Mouse (Mus musculus) neural tube, embryonic 11.5 days (tissue): ENCODE measurements at regions not wholly inside any gene's neighbourhood (a gene's known extent, or its start where the extent isn't known, plus 50 kb on each side); places are given as distances from the start of the nearest gene placed in this dataset.
"Not testable (repeated sequence)": the region's sequence is repeated elsewhere in the genome, so short reads cannot be mapped to it uniquely, and the experiment has no call there.

Experiments
- ATAC-seq: fragments of 200-750 bp; cut with Nextera tagmentation; 2 replicates; pipeline ENCODE4 v1.8.0; 2017; ENCODE audit warnings: moderate number of reproducible peaks, mild to moderate bottlenecking, moderate TSS enrichment, moderate library complexity; ENCODE audit not compliant: insufficient read depth, low FRiP score, low TSS enrichment
- DNase-seq: peaks from one replicate; pipeline ENCODE4 v3.0.0-alpha.2; 2015; ENCODE audit warnings: low spot score
- H3K27ac ChIP-seq: fragments of 300-500 bp; sonication (generic); 2 replicates; pipeline ENCODE4 v1.5.1; 2014; ENCODE audit warnings: low read depth, mild to moderate bottlenecking, low read length
- H3K27me3 ChIP-seq: fragments of 300-500 bp; sonication (generic); 2 replicates; pipeline ENCODE4 v1.6.1; 2014; ENCODE audit warnings: mild to moderate bottlenecking, low read length, mixed read lengths; ENCODE audit not compliant: control insufficient read depth, insufficient read depth
- H3K36me3 ChIP-seq: fragments of 300-500 bp; sonication (generic); 2 replicates; pipeline ENCODE4 v1.6.1; 2014; ENCODE audit warnings: mild to moderate bottlenecking, low read length, moderate library complexity, mixed read lengths; ENCODE audit not compliant: control insufficient read depth, insufficient read depth
- H3K4me1 ChIP-seq: fragments of 300-500 bp; sonication (generic); 2 replicates; pipeline ENCODE4 v1.6.1; 2014; ENCODE audit warnings: low read length, mixed read lengths; ENCODE audit not compliant: control insufficient read depth, insufficient read depth
- H3K4me2 ChIP-seq: fragments of 300-500 bp; sonication (generic); 2 replicates; pipeline ENCODE4 v1.6.1; 2014; ENCODE audit warnings: low read depth, mild to moderate bottlenecking, moderate library complexity
- H3K4me3 ChIP-seq: fragments of 300-500 bp; sonication (generic); 2 replicates; pipeline ENCODE4 v1.5.1; 2014; ENCODE audit warnings: low read depth, low read length
- H3K9ac ChIP-seq: fragments of 300-500 bp; sonication (generic); 2 replicates; pipeline ENCODE4 v1.6.1; 2014; ENCODE audit warnings: mild to moderate bottlenecking, low read length
- H3K9me3 ChIP-seq: fragments of 300-500 bp; sonication (generic); 2 replicates; pipeline ENCODE4 v1.6.1; 2016; ENCODE audit warnings: low read length; ENCODE audit not compliant: control insufficient read depth
- WGBS: fragments of 180-500 bp; shearing (Covaris S2); extraction: QIAGEN DNeasy Blood & Tissue Kit; methylation state at CpG from one replicate; pipeline ENCODE4 v1.1.7; 2014; 5-methylcytosine and 5-hydroxymethylcytosine counted together

GRCm38 (mm10) chr19:17983416-17983815 is 146.0 kb upstream of the Pcsk5 start:
- no peak overlapping the region for H3K27ac ChIP-seq
- H3K9me3 ChIP-seq = no peaks in the 10 kb centered on the region
- ATAC-seq = no peak
- H3K27me3 ChIP-seq = no peaks in the 10 kb centered on the region
- H3K4me3 ChIP-seq = no peak overlapping the region
- 92% methylated on average over 1 of the region's 1 CpGs for WGBS
- H3K4me1 ChIP-seq = no peaks in the 10 kb centered on the region
- H3K36me3 ChIP-seq = no peaks in the 10 kb centered on the region
- no peak overlapping the region for H3K9ac ChIP-seq
- no peak overlapping the region for H3K4me2 ChIP-seq
- DNase-seq = no peak

GRCm38 (mm10) chr19:17965566-17965965 is 128.1 kb upstream of the Pcsk5 start:
- Histone ChIP-seq H3K4me3 (no peak overlapping the region), H3K4me2 (no peak overlapping the region)
- WGBS = 83% methylated on average over 1 of the region's 1 CpGs

GRCm38 (mm10) chr19:17958440-17958839 is 121.0 kb upstream of the Pcsk5 start:
- H3K9ac ChIP-seq = no peak overlapping the region
- DNase-seq = no peak

More at GRCm38 (mm10) chr19:17965566-17965965, 128.1 kb upstream of the Pcsk5 start:
- Histone ChIP-seq H3K27me3 (no peaks in the 10 kb centered on the region), H3K9me3 (no peaks in the 10 kb centered on the region), H3K36me3 (no peaks in the 10 kb centered on the region), H3K27ac (no peak overlapping the region), H3K4me1 (no peaks in the 10 kb centered on the region), H3K9ac (no peak overlapping the region)
- DNase-seq = no peak
- no peak for ATAC-seq

GRCm38 (mm10) chr19:17932665-17933064 is 95.2 kb upstream of the Pcsk5 start:
- WGBS = 67% methylated on average over 4 of the region's 4 CpGs
- Histone ChIP-seq H3K27ac (no peak overlapping the region), H3K4me2 (no peak overlapping the region), H3K4me1 (no peaks in the 10 kb centered on the region), H3K36me3 (no peaks in the 10 kb centered on the region), H3K4me3 (no peak overlapping the region), H3K27me3 (no peaks in the 10 kb centered on the region), H3K9ac (no peak overlapping the region), H3K9me3 (no peaks in the 10 kb centered on the region)
- no peak for DNase-seq
- ATAC-seq = no peak; the same call in 1 of the 2 replicates

More at GRCm38 (mm10) chr19:17958440-17958839, 121.0 kb upstream of the Pcsk5 start:
- no peaks in the 10 kb centered on the region for H3K27me3 ChIP-seq
- H3K4me1 ChIP-seq = no peaks in the 10 kb centered on the region
- no peaks in the 10 kb centered on the region for H3K36me3 ChIP-seq
- ATAC-seq = no peak
- no peak overlapping the region for H3K4me3 ChIP-seq
- H3K27ac ChIP-seq = no peak overlapping the region
- no peaks in the 10 kb centered on the region for H3K9me3 ChIP-seq
- no peak overlapping the region for H3K4me2 ChIP-seq

- WGBS = 89% methylated on average over 8 of the region's 8 CpGs
- ATAC-seq = not testable (repeated sequence)
Observed at GRCm38 (mm10) chr19:17927121-17927520, 89.7 kb upstream of the Pcsk5 start.

GRCm38 (mm10) chr19:17907579-17907978 is 70.1 kb upstream of the Pcsk5 start:
- no peak for ATAC-seq
- no peak overlapping the region for H3K4me3 ChIP-seq

More at GRCm38 (mm10) chr19:17927121-17927520, 89.7 kb upstream of the Pcsk5 start:
- not testable (repeated sequence) for DNase-seq, H3K27me3 ChIP-seq, H3K4me3 ChIP-seq, H3K27ac ChIP-seq, H3K36me3 ChIP-seq, H3K9ac ChIP-seq, H3K4me1 ChIP-seq, H3K4me2 ChIP-seq, H3K9me3 ChIP-seq

GRCm38 (mm10) chr19:17904120-17904519 is 66.7 kb upstream of the Pcsk5 start:
- no peaks in the 10 kb centered on the region for H3K36me3 ChIP-seq
- H3K27ac ChIP-seq = no peak overlapping the region
- H3K27me3 ChIP-seq = no peaks in the 10 kb centered on the region
- H3K9ac ChIP-seq = no peak overlapping the region
- no peak overlapping the region for H3K4me3 ChIP-seq
- no peak for ATAC-seq
- WGBS = 88% methylated on average over 3 of the region's 3 CpGs
- H3K4me2 ChIP-seq = no peak overlapping the region
- H3K4me1 ChIP-seq = no peaks in the 10 kb centered on the region
- H3K9me3 ChIP-seq = 0 out of 2 replicates have a peak, but pooled peaks cover 2% of the 10 kb centered on the region
- no peak for DNase-seq

More at GRCm38 (mm10) chr19:17907579-17907978, 70.1 kb upstream of the Pcsk5 start:
- DNase-seq = no peak
- Histone ChIP-seq H3K9ac (no peak overlapping the region), H3K27ac (no peak overlapping the region), H3K9me3 (0 out of 2 replicates have a peak, but pooled peaks cover 2% of the 10 kb centered on the region), H3K36me3 (no peaks in the 10 kb centered on the region), H3K4me2 (no peak overlapping the region), H3K4me1 (no peaks in the 10 kb centered on the region), H3K27me3 (no peaks in the 10 kb centered on the region)
- 87% methylated on average over 1 of the region's 1 CpGs for WGBS

GRCm38 (mm10) chr19:17892615-17893014 is 55.2 kb upstream of the Pcsk5 start:
- Histone ChIP-seq H3K27me3 (no peaks in the 10 kb centered on the region), H3K4me1 (no peaks in the 10 kb centered on the region), H3K9ac (no peak overlapping the region), H3K9me3 (no peaks in the 10 kb centered on the region), H3K4me3 (no peak overlapping the region), H3K36me3 (no peaks in the 10 kb centered on the region), H3K4me2 (no peak overlapping the region), H3K27ac (no peak overlapping the region)
- DNase-seq (no peak), ATAC-seq (no peak)
